Mouse (Mus musculus): ENCODE measurements at regions not wholly inside any gene's neighbourhood (a gene's known extent, or its start where the extent isn't known, plus 50 kb on each side); places are given as distances from the start of the nearest gene placed in this dataset.
A peak's percentile ranks its signal among the peaks of the same experiment; 100 is the strongest.

GRCm38 (mm10) chr11:6924476-6924875 is 87.0 kb upstream of the Gm11983 start:
- DNase-seq (ENCODE audit: low read depth, low spot score), result no peak

- DNase-seq (ENCODE audit: low read depth, low spot score), result peak; percentile 35
Observed at GRCm38 (mm10) chr11:6923917-6924316, 86.5 kb upstream of the Gm11983 start.

GRCm38 (mm10) chr11:6918546-6918945 is 81.1 kb upstream of the Gm11983 start:
- no peak for DNase-seq (ENCODE audit: low read depth, low spot score)

- DNase-seq (ENCODE audit: low read depth, low spot score), result no peak
Observed at GRCm38 (mm10) chr11:6905630-6906029, 68.2 kb upstream of the Gm11983 start.

GRCm38 (mm10) chr11:6902991-6903390 is 65.5 kb upstream of the Gm11983 start:
- no peak for DNase-seq (ENCODE audit: low read depth, low spot score)

GRCm38 (mm10) chr11:6902271-6902670 is 64.8 kb upstream of the Gm11983 start:
- DNase-seq (ENCODE audit: low read depth, low spot score), result no peak

GRCm38 (mm10) chr11:6900769-6901481 is 63.5 kb upstream of the Gm11983 start:
- DNase-seq (ENCODE audit: low read depth, low spot score), result no peak

GRCm38 (mm10) chr11:6900357-6900756 is 62.9 kb upstream of the Gm11983 start:
- DNase-seq (ENCODE audit: low read depth, low spot score), result no peak

GRCm38 (mm10) chr11:6899271-6900005 is 62.0 kb upstream of the Gm11983 start:
- no peak for DNase-seq (ENCODE audit: low read depth, low spot score)

- no peak for DNase-seq (ENCODE audit: low read depth, low spot score)
Observed at GRCm38 (mm10) chr11:6898357-6899097, 61.1 kb upstream of the Gm11983 start.

- DNase-seq (ENCODE audit: low read depth, low spot score), result no peak
Observed at GRCm38 (mm10) chr11:6895786-6896093, 58.3 kb upstream of the Gm11983 start.

GRCm38 (mm10) chr11:6894911-6895785 is 57.7 kb upstream of the Gm11983 start:
- no peak for DNase-seq (ENCODE audit: low read depth, low spot score)

- no peak for DNase-seq (ENCODE audit: low read depth, low spot score)
Observed at GRCm38 (mm10) chr11:6893734-6894133, 56.3 kb upstream of the Gm11983 start.

GRCm38 (mm10) chr11:6893063-6893462 is 55.6 kb upstream of the Gm11983 start:
- DNase-seq (ENCODE audit: low read depth, low spot score), result no peak

- DNase-seq (ENCODE audit: low read depth, low spot score), result no peak
Observed at GRCm38 (mm10) chr11:6890450-6890849, 53.0 kb upstream of the Gm11983 start.

- DNase-seq (ENCODE audit: low read depth, low spot score), result no peak
Observed at GRCm38 (mm10) chr11:6889660-6890185, 52.3 kb upstream of the Gm11983 start.

GRCm38 (mm10) chr11:6889120-6889519 is 51.7 kb upstream of the Gm11983 start:
- DNase-seq (ENCODE audit: low read depth, low spot score), result no peak

Measured in retina, postnatal 7 days (tissue).